Mouse (Mus musculus) heart, postnatal 0 days (tissue): ENCODE measurements around the gene Hsdl1. TPM values are rescaled to one million over a fixed set of nuclear protein-coding genes. Genes with fewer than 3 reads are reported as not detected.

Experiments
- ATAC-seq: fragments of 200-750 bp; cut with Nextera tagmentation; 2 replicates; pipeline ENCODE4 v1.8.0; 2017; ENCODE audit warnings: low read depth, moderate number of reproducible peaks, moderate library complexity; ENCODE audit not compliant: insufficient read depth
- DNase-seq: peaks from one replicate; pipeline ENCODE4 v3.0.0-alpha.2; 2016; ENCODE audit warnings: low spot score
- H3K27ac ChIP-seq: fragments of 300-500 bp; sonication (generic); 2 replicates; pipeline ENCODE4 v1.5.1; 2014; ENCODE audit warnings: low read depth, mild to moderate bottlenecking
- H3K27me3 ChIP-seq: fragments of 300-500 bp; sonication (generic); 2 replicates; pipeline ENCODE4 v1.6.1; 2014; ENCODE audit warnings: low read length, mixed read lengths; ENCODE audit not compliant: control insufficient read depth, insufficient read depth
- H3K36me3 ChIP-seq: fragments of 300-500 bp; sonication (generic); replicated peaks from 2 replicates; pipeline ENCODE4 v1.6.1; 2014; ENCODE audit warnings: low read length, mixed read lengths; ENCODE audit not compliant: control insufficient read depth, insufficient read depth
- H3K4me1 ChIP-seq: fragments of 300-500 bp; sonication (generic); 2 replicates; pipeline ENCODE4 v1.6.1; 2014; ENCODE audit warnings: antibody characterized with exemption; ENCODE audit not compliant: control insufficient read depth, insufficient read depth
- H3K4me2 ChIP-seq: fragments of 300-500 bp; sonication (generic); 2 replicates; pipeline ENCODE4 v1.6.1; 2014; ENCODE audit warnings: low read depth, mild to moderate bottlenecking, low read length, moderate library complexity
- H3K4me3 ChIP-seq: fragments of 300-500 bp; sonication (generic); 2 replicates; pipeline ENCODE4 v1.5.1; 2014; ENCODE audit warnings: low read depth, low read length
- H3K9ac ChIP-seq: fragments of 300-500 bp; sonication (generic); replicated peaks from 2 replicates; pipeline ENCODE4 v1.6.1; 2014; ENCODE audit warnings: low read depth, low read length, mixed read lengths
- H3K9me3 ChIP-seq: fragments of 300-500 bp; sonication (generic); replicated peaks from 2 replicates; pipeline ENCODE4 v1.6.1; 2016; ENCODE audit warnings: low read length; ENCODE audit not compliant: control insufficient read depth
- CTCF ChIP-seq: IDR thresholded peaks from 2 replicates; pipeline ENCODE4 v1.5.1; 2016; ENCODE audit warnings: antibody characterized with exemption, control low read depth, low read depth
- EP300 ChIP-seq: IDR thresholded peaks from 2 replicates; pipeline ENCODE4 v1.6.1; 2016; ENCODE audit warnings: antibody characterized with exemption, low read depth
- WGBS: fragments of 180-500 bp; shearing (Covaris S2); extraction: QIAGEN DNeasy Blood & Tissue Kit; methylation state at CpG from one replicate; pipeline ENCODE4 v1.1.7; 2014; 5-methylcytosine and 5-hydroxymethylcytosine counted together
- polyA plus RNA-seq: library from polyadenylated mRNA; unstranded; fragments of >200 nt; fragmentation: Nextera tagmentation; extraction: Ambion mirVana; gene quantifications from 2 replicates; pipeline ENCODE4 v1.2.1, GENCODE M21; 2015
- total RNA-seq: library from RNA; depleted of rRNA; stranded (reverse); fragments of >200 nt; gene quantifications from 2 replicates; pipeline ENCODE4 v1.2.3, GENCODE M21; 2014; ENCODE audit warnings: low replicate concordance

Gene Hsdl1
- total and polyA plus RNA-seq, 2 experiments from 2014 or later = 20.6 to 36.3 TPM

GRCm38 (mm10) chr8:119620116-119620840 lies 45.3 kb upstream of the Hsdl1 start:
- WGBS = 66% methylated on average over 6 of the region's 6 CpGs
- ATAC-seq = no peak
- H3K9me3 ChIP-seq = no peaks in the 10 kb centered on the region

GRCm38 (mm10) chr8:119618887-119619286 lies 43.9 kb upstream of the Hsdl1 start:
- 42% methylated on average over 5 of the region's 5 CpGs for WGBS
- no peak for ATAC-seq
- no peak for TF ChIP-seq EP300
- TF ChIP-seq CTCF = no peak
- DNase-seq = no peak
- Histone ChIP-seq H3K4me1 (peaks cover 6% of the 10 kb centered on the region; the same call in 1 of the 2 replicates), H3K27me3 (0 out of 2 replicates have a peak, but pooled peaks cover 3% of the 10 kb centered on the region), H3K9me3 (no peaks in the 10 kb centered on the region), H3K27ac (no peak overlapping the region), H3K36me3 (no peaks in the 10 kb centered on the region), H3K4me2 (no peak overlapping the region), H3K9ac (no peak overlapping the region), H3K4me3 (no peak overlapping the region)

More at GRCm38 (mm10) chr8:119620116-119620840, 45.3 kb upstream of the Hsdl1 start:
- TF ChIP-seq CTCF (no peak), EP300 (no peak)
- H3K4me1 ChIP-seq = peaks cover 6% of the 10 kb centered on the region; the same call in 1 of the 2 replicates
- H3K36me3 ChIP-seq = no peaks in the 10 kb centered on the region
- H3K27me3 ChIP-seq = 0 out of 2 replicates have a peak, but pooled peaks cover under 1% of the 10 kb centered on the region
- no peak for DNase-seq
- H3K4me2 ChIP-seq = no peak overlapping the region
- H3K27ac ChIP-seq = no peak overlapping the region
- H3K9ac ChIP-seq = no peak overlapping the region
- no peak overlapping the region for H3K4me3 ChIP-seq

GRCm38 (mm10) chr8:119617586-119617985 lies 42.6 kb upstream of the Hsdl1 start:
- Histone ChIP-seq H3K4me1 (peaks cover 6% of the 10 kb centered on the region; the same call in 1 of the 2 replicates), H3K27ac (no peak overlapping the region), H3K4me3 (no peak overlapping the region), H3K9me3 (no peaks in the 10 kb centered on the region), H3K9ac (no peak overlapping the region), H3K27me3 (0 out of 2 replicates have a peak, but pooled peaks cover 3% of the 10 kb centered on the region), H3K36me3 (no peaks in the 10 kb centered on the region), H3K4me2 (no peak overlapping the region)
- 68% methylated on average over 5 of the region's 5 CpGs for WGBS
- ATAC-seq (no peak), DNase-seq (no peak)
- TF ChIP-seq CTCF (no peak), EP300 (no peak)

GRCm38 (mm10) chr8:119616811-119617210 lies 41.8 kb upstream of the Hsdl1 start:
- no peak for ATAC-seq
- Histone ChIP-seq H3K36me3 (no peaks in the 10 kb centered on the region), H3K4me2 (no peak overlapping the region), H3K27ac (no peak overlapping the region), H3K27me3 (0 out of 2 replicates have a peak, but pooled peaks cover 3% of the 10 kb centered on the region), H3K9me3 (no peaks in the 10 kb centered on the region), H3K9ac (no peak overlapping the region), H3K4me3 (no peak overlapping the region), H3K4me1 (peaks cover 6% of the 10 kb centered on the region; the same call in 1 of the 2 replicates)
- no peak for DNase-seq
- TF ChIP-seq EP300 (no peak), CTCF (no peak)
- 90% methylated on average over 4 of the region's 4 CpGs for WGBS

GRCm38 (mm10) chr8:119616358-119616757 lies 41.4 kb upstream of the Hsdl1 start:
- no peak for TF ChIP-seq EP300
- ATAC-seq (no peak), DNase-seq (no peak)
- Histone ChIP-seq H3K4me2 (no peak overlapping the region), H3K4me3 (no peak overlapping the region), H3K9ac (no peak overlapping the region), H3K36me3 (no peaks in the 10 kb centered on the region), H3K27me3 (0 out of 2 replicates have a peak, but pooled peaks cover 3% of the 10 kb centered on the region), H3K27ac (no peak overlapping the region), H3K9me3 (no peaks in the 10 kb centered on the region), H3K4me1 (peaks cover 6% of the 10 kb centered on the region; the same call in 1 of the 2 replicates)
- WGBS = 67% methylated on average over 6 of the region's 7 CpGs
